Mouse (Mus musculus) limb, embryonic 13.5 days (tissue): Measurements from ENCODE around the gene Kazn. TPM values are rescaled to one million over a fixed set of nuclear protein-coding genes. Genes with fewer than 3 reads are reported as not detected.

Source experiments
- ATAC-seq: fragments of 200-750 bp; cut with Nextera tagmentation; 2 replicates; pipeline ENCODE4 v1.8.0; 2017; ENCODE audit warnings: low read depth, moderate number of reproducible peaks, moderate TSS enrichment; ENCODE audit not compliant: low FRiP score
- H3K27ac ChIP-seq: fragments of 300-500 bp; sonication (generic); 2 replicates; pipeline ENCODE4 v1.5.1; 2015; ENCODE audit warnings: inconsistent platforms, mild to moderate bottlenecking, moderate library complexity
- H3K27me3 ChIP-seq: fragments of 300-500 bp; sonication (generic); 2 replicates; pipeline ENCODE4 v1.6.1; 2015; ENCODE audit warnings: mild to moderate bottlenecking, inconsistent platforms
- H3K36me3 ChIP-seq: fragments of 300-500 bp; sonication (generic); 2 replicates; pipeline ENCODE4 v1.6.1; 2015; ENCODE audit warnings: inconsistent platforms, mild to moderate bottlenecking, moderate library complexity
- H3K4me1 ChIP-seq: fragments of 300-500 bp; sonication (generic); 2 replicates; pipeline ENCODE4 v1.6.1; 2015; ENCODE audit warnings: inconsistent platforms
- H3K4me2 ChIP-seq: fragments of 300-500 bp; sonication (generic); replicated peaks from 2 replicates; pipeline ENCODE4 v1.6.1; 2015; ENCODE audit warnings: inconsistent platforms, mild to moderate bottlenecking, moderate library complexity
- H3K4me3 ChIP-seq: fragments of 300-500 bp; sonication (generic); 2 replicates; pipeline ENCODE4 v1.5.1; 2015; ENCODE audit warnings: moderate library complexity, mild to moderate bottlenecking, inconsistent platforms
- H3K9ac ChIP-seq: fragments of 300-500 bp; sonication (generic); 2 replicates; pipeline ENCODE4 v1.6.1; 2015; ENCODE audit warnings: mild to moderate bottlenecking, inconsistent platforms
- H3K9me3 ChIP-seq: fragments of 300-500 bp; sonication (generic); 2 replicates; pipeline ENCODE4 v1.6.1; 2016; ENCODE audit warnings: inconsistent platforms
- WGBS: fragments of 180-500 bp; shearing (Covaris S2); methylation state at CpG from one replicate; pipeline ENCODE4 v1.1.7; 2015; 5-methylcytosine and 5-hydroxymethylcytosine counted together
- polyA plus RNA-seq: library from polyadenylated mRNA; unstranded; fragments of >200 nt; fragmentation: Nextera tagmentation; extraction: Ambion mirVana; gene quantifications from 2 replicates; pipeline ENCODE4 v1.2.1, GENCODE M21; 2015

Kazn gene
- polyA plus RNA-seq, 1 experiment from 2014 or later: 14.4 TPM

DNA sequence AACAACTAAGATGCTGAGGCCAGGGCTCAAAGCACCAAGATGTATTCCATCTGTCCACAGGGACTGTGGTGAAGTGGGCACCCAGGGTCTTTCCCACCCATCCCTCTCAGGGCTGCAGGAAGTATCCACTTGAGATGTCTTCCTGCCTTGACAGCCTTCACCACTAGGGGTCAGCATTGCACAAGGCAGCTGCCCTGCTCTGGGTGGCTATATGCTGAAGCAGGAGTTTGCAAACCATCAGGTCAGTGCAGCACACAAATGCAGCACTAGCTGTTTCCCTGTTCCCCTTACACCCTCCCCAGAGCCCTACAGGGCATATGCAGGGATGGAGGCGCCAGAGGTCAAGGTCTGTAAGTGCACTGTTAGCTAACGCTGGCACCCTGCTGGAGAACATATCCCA lies 85.7 kb downstream of the Kazn start:
- ATAC-seq: peak; percentile 70
- Histone ChIP-seq H3K36me3 (peaks cover 49% of the 10 kb centered on the region), H3K4me2 (no peak overlapping the region), H3K27ac (no peak overlapping the region), H3K27me3 (no peaks in the 10 kb centered on the region), H3K9ac (no peak overlapping the region), H3K9me3 (no peaks in the 10 kb centered on the region), H3K4me1 (no peaks in the 10 kb centered on the region), H3K4me3 (no peak overlapping the region)
- 0% methylated on average over 2 of the region's 2 CpGs for WGBS

DNA sequence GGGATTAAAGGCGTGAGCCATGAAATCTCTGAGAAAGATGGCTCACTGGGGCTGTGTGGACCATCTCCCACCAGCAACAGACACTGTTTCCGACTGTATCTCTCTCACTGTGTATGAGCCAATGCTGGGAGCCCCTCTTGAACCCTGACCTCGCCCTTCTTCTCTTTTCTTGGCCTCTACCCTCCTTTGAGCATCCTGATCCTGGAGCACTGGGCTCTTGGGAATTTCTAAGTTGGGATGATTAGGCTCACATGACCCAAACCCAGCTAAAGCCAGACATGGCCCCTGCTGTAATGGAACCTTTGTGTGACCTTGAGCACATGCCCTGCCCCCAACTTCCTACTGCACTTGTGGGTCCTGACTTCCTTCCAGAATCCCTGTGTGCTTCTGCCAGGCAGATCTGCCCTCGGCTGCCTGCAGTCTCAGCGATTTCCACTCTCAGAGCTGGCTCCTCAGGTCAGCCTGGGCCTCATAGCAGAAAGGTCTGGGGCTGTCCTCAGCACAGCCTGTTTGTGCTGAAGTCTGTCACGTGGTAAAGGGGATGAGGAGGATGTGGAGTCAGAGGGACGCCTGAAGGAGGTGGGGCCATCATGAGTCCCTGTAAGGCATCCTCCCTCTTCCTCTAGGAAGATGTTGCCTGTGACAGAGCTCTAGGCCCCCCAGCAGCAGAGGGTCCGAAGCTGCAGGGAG lies 86.3 kb downstream of the Kazn start:
- H3K4me3 ChIP-seq: no peak overlapping the region
- 63% methylated on average over 8 of the region's 8 CpGs for WGBS
- no peak for ATAC-seq
- no peak overlapping the region for H3K27ac ChIP-seq
- peaks cover 3% of the 10 kb centered on the region; the same call in 1 of the 2 replicates for H3K9me3 ChIP-seq
- no peaks in the 10 kb centered on the region for H3K27me3 ChIP-seq
- no peaks in the 10 kb centered on the region for H3K4me1 ChIP-seq
- H3K9ac ChIP-seq: no peak overlapping the region
- no peak overlapping the region for H3K4me2 ChIP-seq
- H3K36me3 ChIP-seq: peaks cover 49% of the 10 kb centered on the region

- Histone ChIP-seq H3K27me3 (no peaks in the 10 kb centered on the region), H3K4me3 (no peak overlapping the region), H3K9me3 (peaks cover 5% of the 10 kb centered on the region; the same call in 1 of the 2 replicates), H3K36me3 (peaks cover 67% of the 10 kb centered on the region), H3K4me2 (no peak overlapping the region), H3K4me1 (no peaks in the 10 kb centered on the region), H3K27ac (no peak overlapping the region), H3K9ac (no peak overlapping the region)
- no peak for ATAC-seq
- 85% methylated on average over 2 of the region's 2 CpGs for WGBS
Observed at GRCm38 (mm10) chr4:142150086-142150485, 89.1 kb downstream of the Kazn start.

DNA sequence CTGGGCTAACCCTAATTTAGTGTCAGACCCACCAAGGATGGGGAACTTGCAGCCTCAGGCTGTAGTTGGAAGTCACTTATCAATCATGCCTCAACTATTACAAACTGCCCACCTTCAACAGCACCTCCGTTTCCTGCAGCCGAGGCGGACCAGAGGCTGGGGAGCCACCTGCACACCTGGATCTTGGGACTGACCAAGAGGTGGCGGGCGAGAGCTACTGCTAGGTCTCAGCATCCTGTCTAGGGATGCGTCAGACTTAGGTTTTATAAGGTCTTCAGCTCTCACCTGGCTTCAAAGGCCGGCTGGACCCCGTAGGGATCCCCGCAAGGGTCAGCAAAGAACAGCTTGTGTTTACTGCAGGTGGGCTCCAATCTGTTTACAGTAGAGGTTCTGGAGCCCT lies 90.0 kb downstream of the Kazn start:
- H3K27me3 ChIP-seq: no peaks in the 10 kb centered on the region
- 80% methylated on average over 9 of the region's 9 CpGs for WGBS
- H3K9ac ChIP-seq: no peak overlapping the region
- H3K9me3 ChIP-seq: peaks cover 5% of the 10 kb centered on the region; the same call in 1 of the 2 replicates
- H3K36me3 ChIP-seq: peaks cover 76% of the 10 kb centered on the region
- no peak overlapping the region for H3K4me2 ChIP-seq
- no peak for ATAC-seq
- H3K4me1 ChIP-seq: no peaks in the 10 kb centered on the region
- no peak overlapping the region for H3K4me3 ChIP-seq
- H3K27ac ChIP-seq: no peak overlapping the region

DNA sequence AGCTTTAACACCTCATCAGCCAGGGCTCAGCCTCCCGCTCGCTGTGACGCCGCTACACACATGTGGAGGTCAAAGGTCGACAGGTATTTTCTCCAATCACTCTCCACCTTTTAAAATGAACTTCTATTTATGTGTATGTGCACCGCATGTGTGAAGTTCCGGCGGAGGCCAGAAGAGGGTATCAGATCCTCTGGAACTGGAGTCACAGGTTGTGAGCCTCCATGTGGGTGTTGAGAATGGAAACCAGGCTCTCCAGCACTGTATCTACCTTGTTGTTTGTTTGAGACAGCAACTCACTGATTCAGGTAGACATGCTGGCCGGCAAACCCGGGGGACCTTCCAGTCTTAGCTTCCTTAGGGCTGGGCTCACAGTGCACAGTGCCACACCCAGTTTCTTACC lies 91.5 kb downstream of the Kazn start:
- no peaks in the 10 kb centered on the region for H3K27me3 ChIP-seq
- H3K9me3 ChIP-seq: peaks cover 5% of the 10 kb centered on the region; the same call in 1 of the 2 replicates
- no peak overlapping the region for H3K27ac ChIP-seq
- no peak overlapping the region for H3K4me3 ChIP-seq
- no peak overlapping the region for H3K4me2 ChIP-seq
- ATAC-seq: no peak
- peaks cover 84% of the 10 kb centered on the region for H3K36me3 ChIP-seq
- H3K9ac ChIP-seq: no peak overlapping the region
- H3K4me1 ChIP-seq: no peaks in the 10 kb centered on the region
- WGBS: 84% methylated on average over 10 of the region's 10 CpGs

- H3K27ac ChIP-seq: no peak overlapping the region
- H3K36me3 ChIP-seq: peaks cover 73% of the 10 kb centered on the region
- no peak overlapping the region for H3K4me3 ChIP-seq
- ATAC-seq: no peak
- no peaks in the 10 kb centered on the region for H3K27me3 ChIP-seq
- 0 out of 2 replicates have a peak, but pooled peaks cover 3% of the 10 kb centered on the region for H3K4me1 ChIP-seq
- H3K4me2 ChIP-seq: no peak overlapping the region
- H3K9me3 ChIP-seq: peaks cover 5% of the 10 kb centered on the region; the same call in 1 of the 2 replicates
- WGBS: 46% methylated on average over 5 of the region's 5 CpGs
- no peak overlapping the region for H3K9ac ChIP-seq
Observed at GRCm38 (mm10) chr4:142144096-142144495, 95.1 kb downstream of the Kazn start.

- ATAC-seq: no peak
- H3K27me3 ChIP-seq: no peaks in the 10 kb centered on the region
- H3K9me3 ChIP-seq: peaks cover 5% of the 10 kb centered on the region; the same call in 1 of the 2 replicates
- no peak overlapping the region for H3K4me3 ChIP-seq
- H3K4me1 ChIP-seq: peaks cover 10% of the 10 kb centered on the region
- 78% methylated on average over 6 of the region's 6 CpGs for WGBS
- H3K9ac ChIP-seq: no peak overlapping the region; the same call in 1 of the 2 replicates
- no peak overlapping the region for H3K4me2 ChIP-seq
- peaks cover 65% of the 10 kb centered on the region for H3K36me3 ChIP-seq
- no peak overlapping the region for H3K27ac ChIP-seq
Observed at GRCm38 (mm10) chr4:142143290-142143689, 95.9 kb downstream of the Kazn start.

DNA sequence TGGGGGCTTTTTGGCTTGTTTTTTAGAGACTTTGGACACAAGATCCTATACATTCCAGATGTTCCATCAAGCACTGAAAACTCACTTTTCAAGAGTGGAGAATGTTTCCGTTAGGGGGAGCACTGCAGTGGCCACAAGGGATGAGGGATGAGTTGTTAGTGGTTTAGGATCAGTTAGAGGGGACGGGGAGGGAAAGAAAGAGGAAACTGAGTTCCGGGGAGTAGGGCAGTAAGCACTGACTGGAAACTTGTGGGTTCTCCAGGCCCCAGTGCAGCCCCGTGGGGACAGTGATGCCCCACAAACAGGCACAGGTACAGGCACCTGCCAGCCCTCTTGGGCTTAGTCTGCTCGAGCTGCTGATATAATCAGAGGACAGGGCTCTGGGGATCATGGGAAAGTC lies 99.5 kb downstream of the Kazn start:
- Histone ChIP-seq H3K9ac (no peak overlapping the region), H3K27me3 (no peaks in the 10 kb centered on the region), H3K4me1 (peaks cover 11% of the 10 kb centered on the region), H3K9me3 (no peaks in the 10 kb centered on the region), H3K4me3 (no peak overlapping the region), H3K27ac (no peak overlapping the region), H3K36me3 (peaks cover 31% of the 10 kb centered on the region), H3K4me2 (no peak overlapping the region)
- ATAC-seq: no peak
- 70% methylated on average over 5 of the region's 5 CpGs for WGBS

GRCm38 (mm10) chr4:142138356-142139099 lies 100.7 kb downstream of the Kazn start:
- ATAC-seq: no peak
- WGBS: 32% methylated on average over 9 of the region's 9 CpGs

DNA sequence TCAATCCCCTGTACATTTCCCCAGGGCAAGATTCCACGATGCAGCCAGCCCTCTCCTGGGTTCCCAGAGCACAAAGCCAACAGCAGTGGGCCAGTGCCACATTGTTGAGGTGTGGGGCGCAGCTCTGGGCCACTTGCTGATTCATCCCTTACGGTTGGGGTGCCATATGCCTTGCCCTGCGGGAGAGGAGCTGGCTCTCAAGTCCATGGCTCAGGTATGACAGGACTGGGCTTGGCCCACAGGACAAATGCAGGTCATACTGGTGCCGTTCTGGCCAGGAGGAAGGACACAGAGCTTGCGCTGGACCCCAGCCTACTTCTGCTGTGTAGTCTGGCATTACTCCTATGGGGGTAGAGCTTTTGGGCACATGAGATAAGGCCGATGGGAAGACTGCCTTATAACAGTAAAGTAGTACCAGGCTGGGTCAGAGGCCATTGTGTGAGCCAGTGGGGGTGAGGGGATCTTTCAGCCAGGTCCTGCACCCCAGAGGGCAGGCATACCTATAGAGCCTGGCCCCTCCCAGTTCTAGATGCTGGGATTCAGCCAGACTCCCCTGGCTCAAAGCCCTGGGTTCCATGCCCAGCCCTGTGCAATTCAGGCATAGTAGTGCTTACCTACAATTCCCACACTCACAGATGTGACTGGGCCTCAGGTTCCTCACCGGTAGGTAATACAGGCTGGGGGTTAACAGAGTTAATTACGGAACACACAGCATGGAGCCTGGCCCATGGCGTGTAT lies 102.3 kb downstream of the Kazn start:
- no peak overlapping the region for H3K4me2 ChIP-seq
- no peak overlapping the region for H3K4me3 ChIP-seq
- ATAC-seq: no peak
- 84% methylated on average over 10 of the region's 10 CpGs for WGBS
- no peak overlapping the region for H3K27ac ChIP-seq
- peaks cover 11% of the 10 kb centered on the region for H3K36me3 ChIP-seq
- no peak overlapping the region for H3K9ac ChIP-seq
- peaks cover 30% of the 10 kb centered on the region for H3K4me1 ChIP-seq
- no peaks in the 10 kb centered on the region for H3K9me3 ChIP-seq
- no peaks in the 10 kb centered on the region for H3K27me3 ChIP-seq

More at GRCm38 (mm10) chr4:142138356-142139099, 100.7 kb downstream of the Kazn start:
- peaks cover 23% of the 10 kb centered on the region for H3K4me1 ChIP-seq
- 0 out of 2 replicates have a peak overlapping the region, but pooled peaks have one; percentile 10 for H3K9ac ChIP-seq
- H3K27me3 ChIP-seq: no peaks in the 10 kb centered on the region
- no peak overlapping the region for H3K27ac ChIP-seq
- H3K4me3 ChIP-seq: no peak overlapping the region
- H3K36me3 ChIP-seq: peaks cover 22% of the 10 kb centered on the region
- no peak overlapping the region for H3K4me2 ChIP-seq
- no peaks in the 10 kb centered on the region for H3K9me3 ChIP-seq

GRCm38 (mm10) chr4:142135515-142135914 lies 103.7 kb downstream of the Kazn start:
- 89% methylated on average over 2 of the region's 2 CpGs for WGBS
- 0 out of 2 replicates have a peak, but pooled peaks cover 4% of the 10 kb centered on the region for H3K36me3 ChIP-seq

DNA sequence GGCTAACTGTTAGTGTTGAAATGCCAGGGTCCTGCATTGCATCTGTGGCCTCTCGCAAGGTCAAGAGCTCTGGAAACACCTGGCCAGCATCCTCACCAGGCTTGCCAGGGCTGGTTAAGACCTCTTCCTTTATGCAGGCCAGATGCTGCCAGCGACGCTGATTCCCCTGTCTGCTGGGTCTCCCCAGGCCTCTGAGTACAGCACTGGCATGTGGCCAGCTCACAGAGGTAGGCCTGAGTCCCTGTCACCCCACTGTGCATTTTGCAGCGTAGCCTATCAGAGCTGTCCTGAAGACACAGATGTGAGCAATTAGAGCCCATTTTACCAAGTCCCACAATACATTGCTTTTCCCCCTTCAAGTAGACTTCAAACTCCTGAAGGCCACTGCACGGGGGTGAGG lies 109.0 kb downstream of the Kazn start:
- Histone ChIP-seq H3K36me3 (no peaks in the 10 kb centered on the region), H3K27me3 (no peaks in the 10 kb centered on the region), H3K4me2 (no peak overlapping the region), H3K4me3 (no peak overlapping the region), H3K27ac (peak overlapping the region; percentile 65; the same call in 1 of the 2 replicates), H3K9me3 (no peaks in the 10 kb centered on the region), H3K9ac (0 out of 2 replicates have a peak overlapping the region, but pooled peaks have one; percentile 25), H3K4me1 (peaks cover 39% of the 10 kb centered on the region)
- ATAC-seq: peak; percentile 49; the same call in 1 of the 2 replicates
- 15% methylated on average over 5 of the region's 5 CpGs for WGBS

More at GRCm38 (mm10) chr4:142135515-142135914, 103.7 kb downstream of the Kazn start:
- peaks cover 39% of the 10 kb centered on the region for H3K4me1 ChIP-seq
- ATAC-seq: no peak
- H3K4me3 ChIP-seq: no peak overlapping the region
- H3K27ac ChIP-seq: no peak overlapping the region
- H3K9ac ChIP-seq: no peak overlapping the region
- H3K9me3 ChIP-seq: no peaks in the 10 kb centered on the region
- H3K4me2 ChIP-seq: no peak overlapping the region
- H3K27me3 ChIP-seq: no peaks in the 10 kb centered on the region
